Mouse (Mus musculus): ENCODE data around the gene Dock9. TPM values are rescaled to one million over a fixed set of nuclear protein-coding genes. Genes with fewer than 3 reads are reported as not detected.

Dock9 gene
- polyA plus RNA-seq, 1 experiment = 7.0 TPM

GRCm38 (mm10) chr14:121497800-121498199, 299.8 kb downstream of the Dock9 start:
- DNase-seq (ENCODE audit: low read depth, low spot score) = no peak
- WGBS = 46% methylated on average over 1 of the region's 1 CpGs

GRCm38 (mm10) chr14:121495741-121496140, 301.9 kb downstream of the Dock9 start:
- 90% methylated on average over 4 of the region's 4 CpGs for WGBS
- DNase-seq (ENCODE audit: low read depth, low spot score) = no peak

- DNase-seq (ENCODE audit: low read depth, low spot score) = no peak
- 66% methylated on average over 2 of the region's 2 CpGs for WGBS
Observed at GRCm38 (mm10) chr14:121495120-121495519, 302.5 kb downstream of the Dock9 start.

GRCm38 (mm10) chr14:121494238-121494637, 303.4 kb downstream of the Dock9 start:
- DNase-seq (ENCODE audit: low read depth, low spot score) = no peak
- 37% methylated on average over 2 of the region's 2 CpGs for WGBS

- DNase-seq (ENCODE audit: low read depth, low spot score) = no peak
Observed at GRCm38 (mm10) chr14:121493712-121494111, 303.9 kb downstream of the Dock9 start.

GRCm38 (mm10) chr14:121492328-121492727, 305.3 kb downstream of the Dock9 start:
- DNase-seq (ENCODE audit: low read depth, low spot score) = no peak
- WGBS = 63% methylated on average over 8 of the region's 8 CpGs

More at GRCm38 (mm10) chr14:121493712-121494111, 303.9 kb downstream of the Dock9 start:
- WGBS = 38% methylated on average over 3 of the region's 3 CpGs

Other genes with a start within 250 kb of the Dock9 start
- gene Ubac2, start 80.8 kb upstream of the Dock9 start, polyA plus RNA-seq (2012; rRNA removed) = 49.3 and 52.8 TPM in 2 replicates
- 11.5 and 12.9 TPM in 2 replicates for gene Gpr18, start 117.9 kb upstream of the Dock9 start, polyA plus RNA-seq (2012; rRNA removed)
- gene Gpr183, start 167.4 kb upstream of the Dock9 start, polyA plus RNA-seq (2012; rRNA removed) = 3.7 and 4.8 TPM in 2 replicates
- gene Timm8a2, start 236.8 kb upstream of the Dock9 start, polyA plus RNA-seq (2012; rRNA removed) = 0.16 TPM in 1 of 2 replicates, not detected in the other